Mouse (Mus musculus) MEL (cell line): Measurements from ENCODE around the gene Gm43552.

Experiments used
- CTCF ChIP-seq, 3 experiments: IDR thresholded peaks in 2 of 3; conservative IDR thresholded peaks in 1 of 3; 2 replicates each; pipeline ENCODE4 v1.5.1; 2011 to 2012; ENCODE audit warnings: low read length in 3 of 3, low read depth in 2 of 3, mild to moderate bottlenecking in 2 of 3, improper control_type of control experiment in 1 of 3, inconsistent platforms in 1 of 3, mixed read lengths in 1 of 3, moderate library complexity in 1 of 3; ENCODE audit not compliant: control insufficient read depth in 1 of 3, insufficient read depth in 1 of 3, poor library complexity in 1 of 3, severe bottlenecking in 1 of 3
- E2F4 ChIP-seq: IDR thresholded peaks from 2 replicates; pipeline ENCODE4 v1.6.1; 2011; ENCODE audit warnings: low read depth, low read length, improper control_type of control experiment, borderline replicate concordance
- ETS1 ChIP-seq: IDR thresholded peaks from 2 replicates; pipeline ENCODE4 v1.6.1; 2012; ENCODE audit warnings: low read depth, mild to moderate bottlenecking, inconsistent platforms, low read length, improper control_type of control experiment, moderate library complexity
- GABPA ChIP-seq: IDR thresholded peaks from 2 replicates; pipeline ENCODE4 v1.6.1; 2012; ENCODE audit warnings: low read depth, mild to moderate bottlenecking, inconsistent platforms, low read length, improper control_type of control experiment, moderate library complexity
- MAX ChIP-seq: IDR thresholded peaks from 2 replicates; pipeline ENCODE4 v1.6.1; 2011; ENCODE audit warnings: low read length, improper control_type of control experiment
- MYC ChIP-seq: IDR thresholded peaks from 2 replicates; pipeline ENCODE4 v1.6.1; 2011; ENCODE audit warnings: low read depth, mild to moderate bottlenecking, low read length, improper control_type of control experiment, moderate library complexity
- POLR2A ChIP-seq, 2 experiments: IDR thresholded peaks; 2 replicates each; pipeline ENCODE4 v1.6.1; 2011 to 2012; ENCODE audit warnings: low read length in 2 of 2, mild to moderate bottlenecking in 2 of 2, control low read depth in 1 of 2, improper control_type of control experiment in 1 of 2, low read depth in 1 of 2, moderate library complexity in 1 of 2; ENCODE audit not compliant: control insufficient read depth in 1 of 2, insufficient read depth in 1 of 2, poor library complexity in 1 of 2
- POLR2AphosphoS2 ChIP-seq: IDR thresholded peaks from 2 replicates; pipeline ENCODE4 v1.6.1; 2011; ENCODE audit warnings: low read length, improper control_type of control experiment
- USF2 ChIP-seq, 2 experiments: IDR thresholded peaks; 2 replicates each; pipeline ENCODE4 v1.6.1; 2011 to 2012; ENCODE audit warnings: improper control_type of control experiment in 2 of 2, low read length in 2 of 2, borderline replicate concordance in 1 of 2, inconsistent platforms in 1 of 2, low read depth in 1 of 2, mild to moderate bottlenecking in 1 of 2; ENCODE audit not compliant: insufficient read depth in 1 of 2
- ZNF384 ChIP-seq: IDR thresholded peaks from 2 replicates; pipeline ENCODE4 v1.6.1; 2012; ENCODE audit warnings: low read depth, mild to moderate bottlenecking, inconsistent platforms, low read length, improper control_type of control experiment

DNA sequence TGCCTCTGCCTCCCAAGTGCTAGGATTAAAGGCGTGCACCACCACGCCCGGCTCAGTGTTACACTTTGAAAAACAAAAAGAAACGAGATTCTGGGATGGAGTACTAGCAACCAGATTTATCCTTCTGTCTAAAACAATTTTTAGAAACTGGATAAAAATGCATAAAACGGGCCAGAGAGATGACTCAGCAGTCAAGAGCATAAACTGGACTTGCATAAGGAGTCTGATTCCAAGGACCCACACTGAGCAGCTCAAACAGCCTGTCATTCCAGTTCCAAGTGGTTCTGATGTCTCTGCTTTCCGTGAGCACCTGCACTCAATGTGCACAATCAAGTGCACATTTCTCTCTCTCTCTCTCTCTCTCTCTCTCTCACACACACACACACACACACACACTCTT lies 22.9 kb downstream of the Gm43552 start:
- no peak for TF ChIP-seq POLR2A (IDR thresholded peaks at IDR 0.05; ENCODE audit: control insufficient read depth in 1 of 2, insufficient read depth in 1 of 2, low read depth in 1 of 2, low read length in 2 of 2, poor library complexity in 1 of 2)
- TF ChIP-seq MAX: no peak
- TF ChIP-seq POLR2AphosphoS2: no peak
- no peak for TF ChIP-seq ETS1
- no peak for TF ChIP-seq USF2 (IDR thresholded peaks at IDR 0.05; ENCODE audit: borderline replicate concordance in 1 of 2, insufficient read depth in 1 of 2, low read depth in 1 of 2, low read length in 2 of 2)
- TF ChIP-seq CTCF (IDR thresholded peaks at IDR 0.05 in 2 of 3, conservative IDR thresholded peaks at IDR 0.05 in 1 of 3; ENCODE audit: control insufficient read depth in 1 of 3, insufficient read depth in 1 of 3, low read depth in 2 of 3, low read length in 3 of 3, poor library complexity in 1 of 3, severe bottlenecking in 1 of 3): no peak
- TF ChIP-seq E2F4: no peak
- no peak for TF ChIP-seq GABPA
- no peak for TF ChIP-seq MYC
- TF ChIP-seq ZNF384: no peak
